In genomic region chr9:87145180-87145579, GRCm38 (mm10) we compare ENCODE assay signal across 8 mouse cellular contexts. TPM values are rescaled to one million over a fixed set of nuclear protein-coding genes. Genes with fewer than 3 reads are reported as not detected.
A peak's percentile ranks its signal among the peaks of the same experiment; 100 is the strongest.
DNase-seq lines count a peak whose midpoint lies in the region; ATAC-seq and TF ChIP-seq lines count a peak whose summit lies in the region.

No protein-coding gene starts in this region.

- ATAC-seq in heart, embryonic 11.5 days (replicated peaks; ENCODE audit: insufficient number of reproducible peaks, low FRiP score, low TSS enrichment): no peak
- no peak for ATAC-seq in embryonic facial prominence, embryonic 12.5 days (ENCODE audit: insufficient number of reproducible peaks, insufficient read depth, low FRiP score, low TSS enrichment)
- no peak for ATAC-seq in kidney, postnatal 0 days (replicated peaks; ENCODE audit: low FRiP score, low read depth)
- ATAC-seq in midbrain, postnatal 0 days (ENCODE audit: low FRiP score): peak; percentile 42; the same call in 1 of the 2 replicates

- H3K9me3 ChIP-seq in heart, embryonic 11.5 days (replicated peaks; ENCODE audit: control insufficient read depth, low read length): no peaks in the 10 kb centered on the region
- no peaks in the 10 kb centered on the region for H3K9me3 ChIP-seq in embryonic facial prominence, embryonic 12.5 days
- H3K9me3 ChIP-seq in kidney, postnatal 0 days (replicated peaks; ENCODE audit: low read length): no peaks in the 10 kb centered on the region
- no peaks in the 10 kb centered on the region for H3K9me3 ChIP-seq in midbrain, postnatal 0 days (ENCODE audit: low read length)

- peaks cover 35% of the 10 kb centered on the region for H3K27me3 ChIP-seq in heart, embryonic 11.5 days (ENCODE audit: control insufficient read depth, insufficient read depth, low read length)
- H3K27me3 ChIP-seq in embryonic facial prominence, embryonic 12.5 days: peaks cover 36% of the 10 kb centered on the region
- H3K27me3 ChIP-seq in kidney, postnatal 0 days (ENCODE audit: insufficient read depth, low read length): peaks cover 18% of the 10 kb centered on the region
- H3K27me3 ChIP-seq in midbrain, postnatal 0 days (ENCODE audit: insufficient read depth, low read length): no peaks in the 10 kb centered on the region

- TF ChIP-seq CTCF in kidney, postnatal 0 days (IDR thresholded peaks at IDR 0.05; ENCODE audit: low read depth): no peak
- no peak for TF ChIP-seq CTCF in midbrain, postnatal 0 days (IDR thresholded peaks at IDR 0.05)

- H3K27ac ChIP-seq in heart, embryonic 11.5 days (ENCODE audit: low read depth, low read length): no peak overlapping the region
- H3K27ac ChIP-seq in embryonic facial prominence, embryonic 12.5 days: no peak overlapping the region
- no peak overlapping the region for H3K27ac ChIP-seq in kidney, postnatal 0 days
- H3K27ac ChIP-seq in midbrain, postnatal 0 days (ENCODE audit: low read depth, low read length): no peak overlapping the region

- no peak overlapping the region for H3K9ac ChIP-seq in heart, embryonic 11.5 days (ENCODE audit: low read depth, low read length)
- H3K9ac ChIP-seq in embryonic facial prominence, embryonic 12.5 days: no peak overlapping the region
- no peak overlapping the region for H3K9ac ChIP-seq in kidney, postnatal 0 days (ENCODE audit: low read depth, low read length)
- peak overlapping the region; percentile 47; the same call in 1 of the 2 replicates for H3K9ac ChIP-seq in midbrain, postnatal 0 days (replicated peaks; ENCODE audit: low read length, poor library complexity, severe bottlenecking)

- no peaks in the 10 kb centered on the region for H3K36me3 ChIP-seq in heart, embryonic 11.5 days (ENCODE audit: control insufficient read depth, insufficient read depth, low read length)
- H3K36me3 ChIP-seq in embryonic facial prominence, embryonic 12.5 days: no peaks in the 10 kb centered on the region
- no peaks in the 10 kb centered on the region for H3K36me3 ChIP-seq in kidney, postnatal 0 days (ENCODE audit: insufficient read depth, low read length)
- no peaks in the 10 kb centered on the region for H3K36me3 ChIP-seq in midbrain, postnatal 0 days (ENCODE audit: insufficient read depth, low read length)

- DNase-seq in heart, adult 9 months (ENCODE audit: low spot score in 2 of 2): no peak
- no peak for DNase-seq in kidney, postnatal 0 days (ENCODE audit: low spot score)
- peak; percentile 25 for DNase-seq in midbrain, postnatal 0 days (ENCODE audit: low spot score)
- no peak for DNase-seq in urinary bladder, postnatal 14 days (ENCODE audit: low spot score)
- no peak for DNase-seq in frontal cortex, postnatal 25 days (ENCODE audit: low spot score in 2 of 2)
- DNase-seq in layer of hippocampus, adult 9-10 months (ENCODE audit: low spot score): no peak

- H3K4me1 ChIP-seq in heart, embryonic 11.5 days (ENCODE audit: control insufficient read depth, insufficient read depth, low read length): peaks cover 9% of the 10 kb centered on the region; the same call in 1 of the 2 replicates
- peaks cover 17% of the 10 kb centered on the region; the same call in 1 of the 2 replicates for H3K4me1 ChIP-seq in embryonic facial prominence, embryonic 12.5 days
- H3K4me1 ChIP-seq in kidney, postnatal 0 days (replicated peaks; ENCODE audit: insufficient read depth, low read length): peaks cover 9% of the 10 kb centered on the region; the same call in 1 of the 2 replicates
- 0 out of 2 replicates have a peak, but pooled peaks cover 4% of the 10 kb centered on the region for H3K4me1 ChIP-seq in midbrain, postnatal 0 days (ENCODE audit: insufficient read depth, low read length)

- peak overlapping the region; percentile 77 for H3K4me2 ChIP-seq in heart, embryonic 11.5 days
- peak overlapping the region; percentile 56 for H3K4me2 ChIP-seq in embryonic facial prominence, embryonic 12.5 days (replicated peaks)
- H3K4me2 ChIP-seq in kidney, postnatal 0 days (ENCODE audit: low read length): peak overlapping the region; percentile 63
- H3K4me2 ChIP-seq in midbrain, postnatal 0 days (ENCODE audit: low read depth, low read length, poor library complexity, severe bottlenecking): peak overlapping the region; percentile 82

- H3K4me3 ChIP-seq in heart, embryonic 11.5 days (ENCODE audit: low read depth, low read length): peak overlapping the region; percentile 43
- H3K4me3 ChIP-seq in embryonic facial prominence, embryonic 12.5 days: peak overlapping the region; percentile 30; the same call in 1 of the 2 replicates
- peak overlapping the region; percentile 32; the same call in 1 of the 2 replicates for H3K4me3 ChIP-seq in kidney, postnatal 0 days (replicated peaks; ENCODE audit: low read depth, low read length)
- peak overlapping the region; percentile 47 for H3K4me3 ChIP-seq in midbrain, postnatal 0 days (ENCODE audit: low read depth, low read length)

- 6% methylated on average over 15 of the region's 15 CpGs for WGBS in heart, embryonic 11.5 days (ENCODE audit: insufficient replicate concordance)
- WGBS in embryonic facial prominence, embryonic 12.5 days: 3% methylated on average over 15 of the region's 15 CpGs
- WGBS in kidney, postnatal 0 days: 3% methylated on average over 15 of the region's 15 CpGs
- 5% methylated on average over 15 of the region's 15 CpGs for WGBS in midbrain, postnatal 0 days

RNA-seq across cellular contexts. Expression of gene Mrap2, which starts 1.1 kb away (rescaled TPM):
- polyA plus RNA-seq in heart, embryonic 11.5 days (2014; fragmentation: Nextera tagmentation; extraction: Ambion mirVana): not detected in 2 replicates
- polyA plus RNA-seq in embryonic facial prominence, embryonic 12.5 days (2016; fragmentation: Nextera tagmentation; extraction: Ambion mirVana): 0.19 and 0.43 TPM in 2 replicates
- 0.05 and 0.14 TPM in 2 replicates for polyA plus RNA-seq in kidney, postnatal 0 days (2015; fragmentation: Nextera tagmentation; extraction: Ambion mirVana)
- total RNA-seq in midbrain, postnatal 0 days (2014; rRNA removed): 3.7 and 4.3 TPM in 2 replicates
- 4.2 and 4.8 TPM in 2 replicates for polyA plus RNA-seq in midbrain, postnatal 0 days (2015; fragmentation: Nextera tagmentation; extraction: Ambion mirVana)
